Mouse (Mus musculus): ENCODE measurements at regions not wholly inside any gene's neighbourhood (a gene's known extent, or its start where the extent isn't known, plus 50 kb on each side); places are given as distances from the start of the nearest gene placed in this dataset.
A peak's percentile ranks its signal among the peaks of the same experiment; 100 is the strongest.

DNA sequence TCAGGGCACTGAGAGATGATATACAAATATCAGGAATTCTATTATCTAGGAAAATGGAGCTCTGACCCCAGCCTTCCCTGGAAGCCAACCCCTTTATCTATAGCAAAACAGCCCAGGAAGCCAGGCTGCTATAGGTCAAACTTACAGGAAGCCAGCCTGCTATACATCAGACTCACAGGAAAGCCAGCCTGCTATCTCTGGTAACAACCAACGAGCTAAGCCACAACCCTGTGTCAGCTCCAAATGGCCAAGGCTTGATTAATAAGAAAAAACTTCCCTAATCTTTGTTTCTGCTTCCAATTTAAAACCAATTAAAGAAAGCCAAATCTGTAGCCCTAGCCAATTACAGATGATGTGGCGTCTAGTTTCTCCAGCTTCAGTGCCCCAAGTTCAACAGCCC lies 114.4 kb upstream of the Tab2 start:
- no peak for DNase-seq

DNA sequence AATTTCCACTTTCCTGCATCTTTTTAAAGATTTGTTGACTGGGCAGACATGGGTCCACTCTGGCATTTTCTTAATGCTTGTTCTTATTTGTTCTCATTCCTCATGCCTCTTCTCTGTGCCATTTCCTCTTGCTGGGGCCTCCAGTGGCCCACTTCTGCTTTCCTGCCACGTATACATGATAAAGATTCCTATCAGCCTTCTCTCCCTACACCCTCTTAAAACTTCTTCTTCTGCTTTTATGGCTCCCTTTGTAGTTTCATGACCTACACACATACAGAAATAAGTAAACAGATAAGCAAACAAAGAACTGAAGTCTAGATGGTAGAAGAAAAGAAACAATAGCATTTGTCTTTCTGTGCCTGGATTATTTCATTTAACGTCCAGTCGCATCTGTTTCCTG lies 110.9 kb upstream of the Tab2 start:
- no peak for DNase-seq

- no peak for DNase-seq
These were observed 109.7 kb upstream of the Tab2 start for GRCm38 (mm10) chr10:8065746-8066145.

GRCm38 (mm10) chr10:8064281-8064680 lies 108.3 kb upstream of the Tab2 start:
- DNase-seq, result no peak

DNA sequence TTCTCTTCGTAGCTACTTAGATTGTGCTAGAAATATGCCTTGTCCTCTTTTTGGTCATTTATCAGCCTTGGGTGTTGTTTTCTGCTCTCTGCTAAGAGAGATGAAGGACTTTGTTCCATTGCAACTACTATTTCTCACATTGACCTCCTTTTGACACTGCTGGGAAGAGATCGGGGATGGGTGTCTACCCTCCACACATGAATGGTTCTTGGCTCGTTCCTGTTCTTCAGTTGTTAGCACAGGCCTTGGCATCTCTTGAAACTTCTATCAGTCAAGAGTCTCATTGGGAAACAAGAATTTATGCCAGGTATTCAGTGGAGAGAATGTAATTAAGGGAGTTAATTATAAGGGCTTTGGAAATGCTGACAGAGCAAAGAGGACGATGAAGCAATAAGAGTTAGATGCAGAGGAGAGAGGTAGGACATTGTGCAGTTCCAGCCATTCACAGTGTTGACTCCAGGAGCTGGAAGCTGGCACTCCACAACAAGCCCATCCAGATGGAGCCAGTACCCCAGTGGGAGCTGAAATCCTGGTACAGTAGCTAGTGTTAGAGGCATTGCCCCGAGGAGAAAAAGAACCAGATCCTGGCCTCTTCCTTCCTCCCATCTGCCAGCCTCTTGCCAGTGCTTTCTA lies 107.5 kb upstream of the Tab2 start:
- DNase-seq, result peak; percentile 58 to 84

DNA sequence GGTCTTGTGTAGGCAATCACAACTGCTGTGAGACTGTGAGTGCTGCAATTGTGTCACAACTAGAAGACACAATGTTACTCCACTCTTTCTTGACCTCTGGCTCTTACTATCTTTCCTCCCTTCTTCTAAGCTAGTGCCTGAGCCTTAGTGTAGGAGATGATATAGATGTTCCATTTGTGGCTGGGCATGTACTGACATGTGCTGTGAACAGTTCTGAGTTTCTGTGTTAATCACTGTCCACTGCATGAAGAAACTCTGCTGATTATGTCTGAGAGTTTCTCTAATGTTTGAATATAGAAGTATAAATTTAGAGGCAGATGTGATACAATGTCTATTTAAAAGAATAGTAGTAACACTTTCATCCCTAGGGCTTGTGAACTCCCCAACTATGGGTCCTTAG lies 105.0 kb upstream of the Tab2 start:
- DNase-seq, result no peak

- no peak for DNase-seq
These were observed 103.7 kb upstream of the Tab2 start for GRCm38 (mm10) chr10:8059769-8060168.

DNA sequence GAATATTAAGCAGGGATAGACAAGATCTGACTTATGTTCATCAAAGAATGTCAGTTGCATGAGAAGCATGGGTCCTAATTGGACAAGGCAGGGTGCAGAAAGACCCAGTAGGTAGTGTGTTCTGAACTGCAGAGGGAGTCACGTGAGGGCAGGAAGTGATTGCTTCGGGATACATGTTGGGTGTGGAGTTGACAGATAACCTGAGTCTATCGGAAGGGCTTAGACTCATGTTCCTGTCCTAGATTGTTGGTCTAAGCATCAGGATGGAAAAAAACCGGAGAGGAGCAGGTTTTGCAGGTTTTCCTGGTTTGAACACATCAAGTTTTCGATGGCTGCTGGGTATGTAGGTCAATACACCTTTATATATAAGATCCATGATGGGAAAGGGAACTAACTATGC lies 101.8 kb upstream of the Tab2 start:
- no peak for DNase-seq

DNA sequence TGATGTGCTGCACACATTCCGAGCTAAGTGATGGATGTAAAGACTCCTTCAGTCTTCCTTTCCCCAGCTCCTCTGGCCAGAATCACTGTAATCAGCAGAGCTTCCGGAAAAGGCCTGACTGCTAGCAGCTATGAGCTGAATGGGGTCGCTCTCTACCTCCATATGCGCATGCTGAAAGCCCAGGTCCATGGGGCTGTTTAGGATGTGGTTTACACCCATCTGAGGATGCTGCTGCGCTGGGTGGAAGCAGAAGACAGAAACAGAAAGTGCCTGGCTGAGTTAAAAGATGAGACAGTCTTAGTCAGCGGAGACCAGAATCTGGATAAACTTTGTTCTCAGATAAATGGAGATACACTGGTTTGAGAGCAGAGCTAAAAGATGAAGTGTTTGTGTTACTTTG lies 99.3 kb upstream of the Tab2 start:
- no peak for DNase-seq

DNA sequence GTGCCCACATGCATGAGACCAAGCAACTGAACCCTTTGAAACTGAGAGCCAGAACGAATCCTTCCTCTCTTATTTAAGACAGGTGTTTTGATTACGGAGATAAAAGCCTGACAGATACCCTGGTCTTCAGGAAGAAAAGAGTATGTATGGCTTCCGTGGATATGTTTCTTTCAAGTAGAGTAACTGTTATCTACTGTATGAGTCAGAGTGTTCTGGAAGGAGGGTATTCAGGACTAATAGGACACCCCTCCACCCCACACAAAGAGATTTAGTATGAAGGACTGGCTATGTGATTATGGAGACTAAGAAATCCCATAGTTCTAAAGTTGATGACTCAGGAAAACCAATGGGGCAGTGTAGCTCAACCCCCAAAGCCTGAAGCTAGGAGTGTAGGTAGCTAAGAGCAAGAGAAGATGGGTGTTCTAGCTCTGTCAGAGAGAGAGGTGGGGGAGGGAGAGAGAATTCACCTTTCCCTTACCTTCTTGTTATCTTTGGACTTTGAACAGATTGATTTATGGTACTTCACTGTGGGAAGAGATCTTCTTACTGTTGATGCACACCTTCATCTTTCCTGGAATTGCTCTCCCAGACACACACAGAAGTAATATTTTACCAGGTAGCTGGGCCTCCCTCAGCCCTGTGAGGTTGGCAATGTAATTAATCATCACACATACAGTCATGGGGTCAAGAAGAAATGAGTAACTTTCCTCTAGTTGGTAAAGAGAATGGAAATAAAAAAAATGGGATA lies 87.6 kb upstream of the Tab2 start:
- DNase-seq, result peak; percentile 30 to 33

DNA sequence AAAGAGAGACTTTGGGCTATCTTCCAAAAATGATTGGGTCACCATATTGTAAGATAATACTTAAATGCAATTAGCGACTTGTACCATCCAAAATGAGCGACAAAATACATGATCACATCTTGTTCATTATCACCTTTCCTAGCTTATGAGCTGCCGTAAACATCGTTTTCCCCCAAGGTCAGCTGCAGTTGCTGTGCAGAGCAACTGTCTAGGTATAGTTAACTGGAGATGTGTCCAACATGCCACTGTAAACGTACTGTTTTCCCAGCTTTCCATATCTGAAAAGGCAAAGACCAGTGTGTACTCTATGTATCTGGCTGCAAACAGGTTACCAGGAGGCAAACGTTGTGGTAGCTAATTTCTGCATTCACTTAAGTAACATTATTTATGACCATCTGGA lies 86.3 kb upstream of the Tab2 start:
- DNase-seq, result no peak

DNA sequence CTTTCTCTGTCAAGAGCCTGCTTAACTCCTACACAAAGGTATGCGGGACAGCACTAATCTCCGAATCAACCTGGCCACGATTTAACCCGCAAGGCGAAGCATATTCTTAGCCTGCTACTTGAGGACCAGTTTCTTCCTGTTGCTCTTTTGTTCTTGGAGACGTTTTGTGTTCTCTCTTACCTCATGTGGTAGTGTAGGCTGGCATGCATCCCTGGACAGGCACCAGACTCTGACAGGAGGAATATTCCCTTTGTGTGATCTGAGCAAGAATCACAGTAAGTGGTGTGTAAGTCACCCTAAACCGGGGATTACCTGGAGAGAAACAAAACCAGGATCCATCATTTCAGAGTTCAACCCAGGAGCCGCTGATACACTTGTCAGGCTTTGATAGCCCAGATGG lies 85.8 kb upstream of the Tab2 start:
- DNase-seq, result no peak

DNA sequence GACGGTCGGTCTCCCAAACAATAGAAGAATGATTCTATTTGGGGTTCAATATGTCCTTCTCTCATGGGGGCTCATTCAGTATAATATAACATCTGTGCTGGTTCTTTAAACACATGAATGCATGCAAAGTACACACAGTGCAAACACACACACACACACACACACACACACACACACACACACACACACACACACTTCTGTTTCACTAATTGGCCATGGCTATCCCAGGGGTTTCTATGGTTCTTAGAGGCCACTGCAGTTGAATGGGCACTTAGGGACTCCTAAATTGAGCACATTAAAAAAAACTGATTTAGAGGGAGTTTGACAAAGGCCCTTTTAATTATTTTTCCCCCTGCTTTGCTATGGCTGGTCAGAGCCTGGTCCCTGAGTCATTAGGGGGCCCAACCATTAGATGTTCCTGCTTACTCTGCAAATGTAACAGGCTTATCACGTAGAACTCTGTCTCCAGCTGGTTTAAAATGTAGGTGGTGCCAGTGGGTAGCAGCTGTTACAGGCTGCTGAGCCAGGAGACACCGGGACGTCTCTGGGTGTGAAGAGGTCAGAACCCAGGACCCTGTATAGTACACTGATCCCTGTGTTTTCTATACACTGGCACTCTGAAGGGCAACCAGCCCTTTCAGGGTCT lies 82.1 kb upstream of the Tab2 start:
- DNase-seq, result no peak

- DNase-seq, result no peak
These were observed 80.3 kb upstream of the Tab2 start for GRCm38 (mm10) chr10:8036293-8036692.

DNA sequence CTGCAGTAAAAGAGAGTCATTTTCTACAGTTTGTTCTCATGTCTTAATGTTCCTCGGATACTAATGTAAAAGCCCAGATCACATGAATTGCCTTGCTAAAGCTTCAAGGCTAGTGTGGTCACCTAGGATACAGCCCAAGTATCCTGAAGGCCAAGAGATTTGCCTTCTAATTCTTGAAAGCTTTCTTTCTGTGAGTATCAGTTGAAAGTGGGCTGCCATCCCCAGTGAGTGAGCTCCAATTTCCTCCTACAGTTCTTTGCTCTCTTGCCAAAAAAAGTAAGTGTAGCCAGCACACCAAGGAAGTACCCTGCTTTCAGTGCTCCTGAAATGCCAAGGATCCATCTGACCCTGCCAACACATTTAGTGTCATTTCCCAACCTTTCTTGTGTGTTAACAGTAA lies 79.3 kb upstream of the Tab2 start:
- no peak for DNase-seq

- no peak for DNase-seq
These were observed 76.2 kb upstream of the Tab2 start for GRCm38 (mm10) chr10:8032203-8032602.

- DNase-seq, result peak; percentile 25 to 31
These were observed 72.8 kb upstream of the Tab2 start for GRCm38 (mm10) chr10:8028840-8029239.

GRCm38 (mm10) chr10:8027023-8027422 lies 71.0 kb upstream of the Tab2 start:
- DNase-seq, result peak in 1 of 2 experiments; percentile 6

GRCm38 (mm10) chr10:8023741-8024140 lies 67.7 kb upstream of the Tab2 start:
- no peak for DNase-seq

DNA sequence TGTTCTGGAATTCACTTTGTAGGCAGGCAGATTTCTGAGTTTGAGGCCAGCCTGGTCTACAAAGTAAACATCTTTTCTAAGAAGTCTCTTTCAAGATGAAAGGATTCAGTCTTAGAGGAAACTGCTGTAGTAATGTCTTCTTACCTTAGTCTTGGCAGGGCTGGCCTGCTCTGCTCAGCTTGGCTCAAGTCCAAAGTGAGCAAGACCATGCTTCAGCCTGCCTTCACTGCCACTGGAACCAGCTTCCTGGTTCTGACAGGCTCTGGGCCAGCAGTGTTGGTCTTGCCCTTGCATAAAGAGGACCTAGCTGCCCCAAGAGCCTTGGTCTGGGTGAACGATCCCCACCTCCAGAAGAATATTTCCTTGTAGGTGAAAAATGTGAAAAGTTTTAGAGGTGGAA lies 65.9 kb upstream of the Tab2 start:
- peak; percentile 11 to 22 for DNase-seq

DNA sequence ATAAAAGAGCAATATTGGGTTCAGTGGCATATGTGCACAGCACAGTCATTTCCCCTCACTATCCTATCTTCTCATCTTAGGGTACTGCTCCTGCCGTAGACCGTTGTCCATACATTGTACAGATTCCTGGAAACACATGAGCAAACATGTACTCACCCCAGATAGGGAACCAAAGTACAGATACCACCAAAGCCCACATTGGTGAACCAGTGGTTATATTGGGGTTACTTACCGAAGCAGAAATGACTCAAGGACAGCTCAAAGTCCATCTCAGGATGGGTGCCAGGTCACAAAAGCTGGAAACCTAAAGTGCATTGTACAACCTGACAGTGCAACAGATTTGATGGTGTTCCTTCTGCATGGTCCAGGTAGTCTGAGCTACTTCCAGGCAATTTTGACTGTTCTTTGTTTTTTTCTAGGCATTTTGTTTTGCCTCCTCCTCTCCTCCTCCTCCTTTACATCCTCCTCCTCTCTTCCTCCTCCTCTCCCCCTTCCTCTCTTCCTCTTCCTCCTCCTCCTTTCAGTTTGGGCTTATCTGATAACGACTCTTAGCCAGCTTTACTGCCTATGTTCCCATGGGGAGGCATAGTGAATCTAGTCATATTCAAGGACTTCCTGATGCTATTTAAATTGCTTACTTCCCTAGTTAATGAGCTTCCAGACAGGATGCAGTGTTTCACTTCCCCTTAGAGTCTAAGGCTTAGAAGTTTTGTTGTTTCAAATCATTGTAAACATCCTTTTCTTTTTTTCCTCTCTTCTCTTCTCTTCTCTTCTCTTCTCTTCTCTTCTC lies 65.1 kb upstream of the Tab2 start:
- DNase-seq, result no peak

DNA sequence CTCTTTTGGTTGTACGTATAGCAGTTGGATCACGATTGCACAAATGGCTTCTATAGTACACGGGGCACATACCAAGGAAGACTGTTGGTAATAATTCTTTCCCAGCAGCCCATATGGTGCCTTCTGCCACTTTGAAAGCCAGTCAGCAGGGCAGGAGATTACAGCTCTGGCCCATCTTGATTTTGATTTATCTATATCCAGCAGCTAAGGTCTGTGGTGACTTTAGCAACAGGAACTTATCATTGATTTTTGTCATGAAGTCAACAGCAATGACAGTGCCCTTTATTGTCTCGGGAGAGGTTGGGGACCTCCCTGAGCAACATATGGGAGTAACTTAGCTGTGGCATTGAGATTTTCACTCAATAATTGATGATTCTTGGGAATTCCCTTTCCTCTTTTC lies 64.1 kb upstream of the Tab2 start:
- DNase-seq, result no peak

GRCm38 (mm10) chr10:8018229-8019026 lies 62.4 kb upstream of the Tab2 start:
- no peak for DNase-seq
